In genomic region chr13:29281556-29281955, GRCm38 (mm10) we compare ENCODE assay signal across 23 mouse cellular contexts.
A peak's percentile ranks its signal among the peaks of the same experiment; 100 is the strongest.
DNase-seq lines count a peak whose midpoint lies in the region; ATAC-seq and TF ChIP-seq lines count a peak whose summit lies in the region.
"Had no signal": no experiment of that assay in that cellular context is flagged by ENCODE, and none has a peak within 500 bp of the region (broad histone marks: within the 10 kb centered on the region; RNA-seq: fewer than 3 reads in every experiment).

No protein-coding gene starts in this region.

- H3K9me3 ChIP-seq in hindbrain, embryonic 16.5 days (ENCODE audit: control insufficient read depth, low read length), result no peaks in the 10 kb centered on the region
- no peaks in the 10 kb centered on the region for H3K9me3 ChIP-seq in hindbrain, embryonic 11.5 days (ENCODE audit: control insufficient read depth, low read length)
- H3K9me3 ChIP-seq in heart, embryonic 12.5 days (replicated peaks), result no peaks in the 10 kb centered on the region
- no peaks in the 10 kb centered on the region for H3K9me3 ChIP-seq in hindbrain, postnatal 0 days (ENCODE audit: low read length)
- H3K9me3 ChIP-seq: forebrain, embryonic 15.5 days; G1E; hindbrain, embryonic 15.5 days; kidney, embryonic 15.5 days; limb, embryonic 12.5 days; liver, embryonic 13.5 days; midbrain, embryonic 13.5 days; neural tube, embryonic 15.5 days had no signal

- no peaks in the 10 kb centered on the region for H3K36me3 ChIP-seq in hindbrain, embryonic 16.5 days (ENCODE audit: control insufficient read depth, insufficient read depth, low read length)
- H3K36me3 ChIP-seq in hindbrain, embryonic 11.5 days (ENCODE audit: control insufficient read depth, insufficient read depth, low read length), result no peaks in the 10 kb centered on the region
- no peaks in the 10 kb centered on the region for H3K36me3 ChIP-seq in heart, embryonic 12.5 days
- no peaks in the 10 kb centered on the region for H3K36me3 ChIP-seq in hindbrain, postnatal 0 days (ENCODE audit: insufficient read depth, low read length)
- H3K36me3 ChIP-seq: forebrain, embryonic 15.5 days; G1E; hindbrain, embryonic 15.5 days; kidney, embryonic 15.5 days; limb, embryonic 12.5 days; liver, embryonic 13.5 days; midbrain, embryonic 13.5 days; neural tube, embryonic 15.5 days had no signal

- H3K4me3 ChIP-seq in hindbrain, embryonic 16.5 days (ENCODE audit: low read length), result no peak overlapping the region
- H3K4me3 ChIP-seq in hindbrain, embryonic 11.5 days (ENCODE audit: low read depth, low read length), result no peak overlapping the region
- no peak overlapping the region for H3K4me3 ChIP-seq in heart, embryonic 12.5 days
- H3K4me3 ChIP-seq in hindbrain, postnatal 0 days (ENCODE audit: low read length), result no peak overlapping the region
- H3K4me3 ChIP-seq: forebrain, embryonic 15.5 days; hindbrain, embryonic 15.5 days; kidney, embryonic 15.5 days; limb, embryonic 12.5 days; liver, embryonic 13.5 days; midbrain, embryonic 13.5 days; neural tube, embryonic 15.5 days had no signal

- no peak overlapping the region for H3K9ac ChIP-seq in hindbrain, embryonic 16.5 days (ENCODE audit: low read depth, low read length)
- no peak overlapping the region for H3K9ac ChIP-seq in hindbrain, embryonic 11.5 days (ENCODE audit: low read depth, low read length)
- H3K9ac ChIP-seq in heart, embryonic 12.5 days, result no peak overlapping the region
- no peak overlapping the region for H3K9ac ChIP-seq in hindbrain, postnatal 0 days (replicated peaks; ENCODE audit: low read length)
- H3K9ac ChIP-seq: forebrain, embryonic 15.5 days; hindbrain, embryonic 15.5 days; kidney, embryonic 15.5 days; limb, embryonic 12.5 days; liver, embryonic 13.5 days; midbrain, embryonic 13.5 days; neural tube, embryonic 15.5 days had no signal

- no peak overlapping the region for H3K4me2 ChIP-seq in hindbrain, embryonic 16.5 days (ENCODE audit: low read length)
- no peak overlapping the region for H3K4me2 ChIP-seq in hindbrain, embryonic 11.5 days (replicated peaks; ENCODE audit: low read depth, low read length)
- H3K4me2 ChIP-seq in heart, embryonic 12.5 days, result 0 out of 2 replicates have a peak overlapping the region, but pooled peaks have one; percentile 2
- no peak overlapping the region for H3K4me2 ChIP-seq in hindbrain, postnatal 0 days (ENCODE audit: low read depth, low read length)
- H3K4me2 ChIP-seq: forebrain, embryonic 15.5 days; hindbrain, embryonic 15.5 days; kidney, embryonic 15.5 days; limb, embryonic 12.5 days; liver, embryonic 13.5 days; midbrain, embryonic 13.5 days; neural tube, embryonic 15.5 days had no signal

- ATAC-seq in hindbrain, embryonic 16.5 days, result 0 out of 2 replicates have a peak, but pooled peaks have one; percentile 17
- no peak for ATAC-seq in hindbrain, embryonic 11.5 days (ENCODE audit: low FRiP score)
- ATAC-seq in heart, embryonic 12.5 days (ENCODE audit: insufficient number of reproducible peaks, low FRiP score), result peak; percentile 80
- ATAC-seq in hindbrain, postnatal 0 days, result no peak
- ATAC-seq: forebrain, embryonic 15.5 days; intestine, postnatal 0 days; midbrain, embryonic 13.5 days had no signal

- no peak for DNase-seq in hindbrain, embryonic 11.5 days (ENCODE audit: low spot score)
- DNase-seq in embryo, embryonic 9.5 days (ENCODE audit: extremely low spot score), result peak; percentile 12
- DNase-seq in heart, postnatal 14 days, result peak; percentile 38 to 41
- DNase-seq in right cerebral cortex, postnatal 36 days (ENCODE audit: low spot score in 2 of 2), result no peak
- no peak for DNase-seq in hindbrain, postnatal 0 days (ENCODE audit: low spot score)
- DNase-seq in adrenal gland, adult 8-10 months, result no peak
- DNase-seq: cerebellum, adult 2 months; gastrocnemius, postnatal 36 days; kidney, postnatal 4 days; layer of hippocampus, adult 9-11 months; liver, embryonic 13.5 days; right cerebral cortex, postnatal 4 days had no signal

- no peak for TF ChIP-seq CTCF in hindbrain, postnatal 0 days (IDR thresholded peaks at IDR 0.05; ENCODE audit: low read depth)

- intact Hi-C loops in heart, postnatal 14 days (cut with DNase I), result loop anchor here (5.0 kb wide), 1 partner anchor 324 kb away; no protein-coding TSS in a partner anchor

- no peak overlapping the region for H3K27ac ChIP-seq in hindbrain, embryonic 16.5 days (ENCODE audit: low read depth, low read length)
- no peak overlapping the region for H3K27ac ChIP-seq in hindbrain, embryonic 11.5 days (ENCODE audit: low read depth, low read length)
- peak overlapping the region; percentile 85 for H3K27ac ChIP-seq in heart, embryonic 12.5 days (ENCODE audit: poor library complexity, severe bottlenecking)
- no peak overlapping the region for H3K27ac ChIP-seq in hindbrain, postnatal 0 days
- H3K27ac ChIP-seq: forebrain, embryonic 15.5 days; hindbrain, embryonic 15.5 days; kidney, embryonic 15.5 days; limb, embryonic 12.5 days; liver, embryonic 13.5 days; macrophage; midbrain, embryonic 13.5 days; neural tube, embryonic 15.5 days had no signal

- H3K27me3 ChIP-seq in hindbrain, embryonic 16.5 days (replicated peaks; ENCODE audit: control insufficient read depth, insufficient read depth, low read length), result no peaks in the 10 kb centered on the region
- no peaks in the 10 kb centered on the region for H3K27me3 ChIP-seq in hindbrain, embryonic 11.5 days (ENCODE audit: control insufficient read depth, insufficient read depth, low read length)
- no peaks in the 10 kb centered on the region for H3K27me3 ChIP-seq in heart, embryonic 12.5 days (replicated peaks)
- no peaks in the 10 kb centered on the region for H3K27me3 ChIP-seq in hindbrain, postnatal 0 days (ENCODE audit: insufficient read depth, low read length)
- H3K27me3 ChIP-seq: forebrain, embryonic 15.5 days; hindbrain, embryonic 15.5 days; kidney, embryonic 15.5 days; limb, embryonic 12.5 days; liver, embryonic 13.5 days; midbrain, embryonic 13.5 days; neural tube, embryonic 15.5 days had no signal

- 55% methylated on average over 6 of the region's 6 CpGs for WGBS in hindbrain, embryonic 16.5 days
- 58% methylated on average over 6 of the region's 6 CpGs for WGBS in hindbrain, embryonic 11.5 days
- 5% methylated on average over 6 of the region's 6 CpGs for WGBS in heart, embryonic 12.5 days
- WGBS in hindbrain, postnatal 0 days, result 60% methylated on average over 6 of the region's 6 CpGs

- no peaks in the 10 kb centered on the region for H3K4me1 ChIP-seq in hindbrain, embryonic 16.5 days (ENCODE audit: control insufficient read depth, insufficient read depth, low read depth, low read length)
- H3K4me1 ChIP-seq in hindbrain, embryonic 11.5 days (replicated peaks; ENCODE audit: control insufficient read depth, insufficient read depth, low read length), result no peaks in the 10 kb centered on the region
- peaks cover 31% of the 10 kb centered on the region for H3K4me1 ChIP-seq in heart, embryonic 12.5 days (replicated peaks)
- peaks cover 5% of the 10 kb centered on the region; the same call in 1 of the 2 replicates for H3K4me1 ChIP-seq in hindbrain, postnatal 0 days (ENCODE audit: insufficient read depth, low read length)
- H3K4me1 ChIP-seq: forebrain, embryonic 15.5 days; hindbrain, embryonic 15.5 days; limb, embryonic 12.5 days; liver, embryonic 13.5 days; midbrain, embryonic 13.5 days; neural tube, embryonic 15.5 days had no signal

Comparison
In these comparisons a context has a peak if more than half of its experiments do, and no peak if none do; other contexts are left out.
1. ATAC-seq: peak in hindbrain, embryonic 16.5 days (single experiment) and heart, embryonic 12.5 days (single experiment); none in hindbrain, embryonic 11.5 days (single experiment) and hindbrain, postnatal 0 days (single experiment).
2. DNase-seq: peak in embryo, embryonic 9.5 days (single experiment) and heart, postnatal 14 days (2 of 2); none in hindbrain, embryonic 11.5 days (single experiment), right cerebral cortex, postnatal 36 days (0 of 2), hindbrain, postnatal 0 days (single experiment) and adrenal gland, adult 8-10 months (single experiment).